Mouse (Mus musculus) embryo, embryonic 10 days (tissue): ENCODE data around the gene Inpp4b.
A peak's percentile ranks its signal among the peaks of the same experiment; 100 is the strongest.

ENCODE experiments used
- DNase-seq: peaks from one replicate; pipeline ENCODE4 v3.0.0-alpha.2; 2015; ENCODE audit warnings: low spot score

The Inpp4b gene

GRCm38 (mm10) chr8:81466776-81467175, 124.4 kb downstream of the Inpp4b start:
- DNase-seq = no peak

DNA sequence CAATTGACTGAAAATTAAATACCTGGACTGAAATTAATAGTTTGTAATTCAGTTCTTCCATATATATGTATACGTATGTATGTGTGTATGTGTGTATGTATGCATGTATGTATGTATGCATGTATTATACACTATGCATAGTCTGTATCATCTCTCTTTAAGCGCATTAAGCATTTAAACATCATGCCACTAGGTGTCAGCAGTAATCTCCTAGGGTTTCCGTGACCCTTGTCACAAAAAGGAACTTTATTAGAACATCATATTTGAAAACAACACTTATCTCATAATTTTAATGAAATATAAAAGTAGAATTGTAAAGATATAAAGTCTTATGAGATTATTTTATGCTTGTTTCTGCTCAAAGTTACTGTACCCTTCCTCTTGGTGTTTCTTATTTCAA, 136.3 kb downstream of the Inpp4b start:
- DNase-seq = peak; percentile 51

DNA sequence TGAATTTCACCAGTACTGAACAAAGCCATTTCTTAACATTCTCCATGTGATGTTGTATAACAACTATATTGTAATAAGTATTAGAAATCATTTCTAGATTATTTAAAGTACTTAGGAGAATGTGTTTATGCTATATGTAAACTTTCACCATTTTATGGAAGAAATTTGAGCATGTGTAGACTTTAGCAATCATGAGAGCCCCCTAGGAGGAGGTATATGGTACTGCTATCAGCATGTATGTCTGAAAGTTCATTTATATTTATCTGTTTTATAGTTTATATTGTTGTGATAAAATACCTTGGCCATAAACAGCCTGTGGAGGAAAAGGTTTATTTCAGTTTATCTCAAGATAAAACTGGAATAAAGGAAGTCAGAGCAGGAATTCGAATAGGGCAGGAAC, 141.5 kb downstream of the Inpp4b start:
- DNase-seq = no peak

GRCm38 (mm10) chr8:81485626-81486025, 143.3 kb downstream of the Inpp4b start:
- no peak for DNase-seq

DNA sequence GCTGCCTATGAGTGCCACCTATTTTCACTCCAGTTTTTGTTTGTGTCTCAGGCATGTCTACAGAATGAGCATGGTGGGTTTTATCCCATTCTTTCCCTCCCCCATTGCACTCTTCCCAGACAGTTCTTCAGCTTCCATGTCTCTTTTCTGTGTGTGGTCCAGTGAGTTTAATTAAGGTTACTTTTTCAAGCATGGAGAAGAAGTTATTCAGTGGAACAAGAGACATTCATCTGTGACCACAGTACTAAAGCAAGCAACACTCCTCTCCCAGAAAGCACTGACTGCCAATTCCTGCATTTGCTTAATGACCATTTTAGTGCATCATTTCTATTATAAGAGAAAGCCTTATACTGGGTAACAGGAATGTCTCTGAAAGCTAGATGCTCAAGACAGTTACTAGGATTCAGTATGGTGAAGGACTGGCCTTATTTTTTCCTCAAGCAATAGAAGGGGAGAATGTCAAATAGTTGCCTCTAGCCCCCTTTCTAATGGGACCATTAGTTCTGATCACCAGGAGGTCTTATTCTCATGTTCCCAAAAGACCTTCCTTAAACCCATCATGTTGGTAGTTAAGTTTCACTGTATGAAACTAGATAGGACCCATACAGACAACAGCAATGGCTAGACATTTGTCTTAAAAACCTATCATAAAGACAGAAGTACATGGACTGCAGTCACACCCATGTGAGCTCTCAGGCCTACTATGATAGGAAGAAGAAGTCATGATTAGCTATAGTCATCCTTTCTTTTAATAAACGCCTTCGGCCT, 147.7 kb downstream of the Inpp4b start:
- DNase-seq = no peak

DNA sequence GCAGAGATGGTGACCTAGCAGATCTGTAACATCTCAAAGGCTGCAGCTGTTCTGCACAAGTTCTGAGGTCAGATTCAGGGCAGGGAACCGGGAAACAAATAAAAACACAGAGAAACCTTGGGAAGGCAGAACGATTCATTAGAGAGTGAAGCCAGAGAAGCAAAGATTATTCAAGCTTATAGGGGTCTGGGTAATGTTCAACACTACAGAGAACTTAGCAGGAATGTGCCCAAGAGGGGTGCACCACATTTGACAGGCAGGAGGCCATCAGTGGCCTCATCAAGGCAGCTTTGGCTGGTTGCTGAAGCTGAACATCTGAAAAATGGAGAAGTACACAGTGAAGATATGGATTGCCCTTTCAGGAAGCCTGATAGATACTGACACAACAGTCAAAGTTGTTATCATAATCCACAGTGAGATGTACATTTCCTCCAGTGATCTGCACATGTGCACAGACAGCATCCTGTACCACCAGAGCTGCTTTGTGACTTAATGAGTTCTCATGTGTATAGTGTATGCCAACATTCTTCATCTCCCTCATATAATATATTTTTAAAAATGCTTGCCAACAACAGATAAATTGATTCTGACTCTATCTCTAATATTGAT, 148.8 kb downstream of the Inpp4b start:
- no peak for DNase-seq

DNA sequence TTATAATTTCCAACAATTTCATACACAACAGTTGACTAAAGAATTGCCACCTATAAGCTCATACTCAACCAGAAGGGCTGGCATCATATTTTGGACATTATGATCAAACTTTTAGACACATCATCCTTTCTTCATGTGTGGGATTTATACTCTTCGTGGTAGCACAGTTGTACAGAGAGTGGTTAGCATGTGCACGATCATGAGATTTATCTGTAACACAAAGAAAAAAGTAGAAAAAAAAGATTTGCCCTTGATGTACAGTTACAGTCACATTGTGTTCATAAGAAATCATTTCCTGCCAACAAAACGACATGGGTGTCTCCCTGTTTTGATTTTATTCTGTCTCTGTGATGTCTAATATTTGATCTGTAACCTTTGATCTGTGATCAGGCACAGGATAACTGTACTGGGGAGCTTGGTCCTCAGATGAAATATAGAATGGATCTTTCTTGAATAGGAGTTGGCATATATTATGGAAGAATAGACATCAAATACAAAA, 149.4 kb downstream of the Inpp4b start:
- no peak for DNase-seq

DNA sequence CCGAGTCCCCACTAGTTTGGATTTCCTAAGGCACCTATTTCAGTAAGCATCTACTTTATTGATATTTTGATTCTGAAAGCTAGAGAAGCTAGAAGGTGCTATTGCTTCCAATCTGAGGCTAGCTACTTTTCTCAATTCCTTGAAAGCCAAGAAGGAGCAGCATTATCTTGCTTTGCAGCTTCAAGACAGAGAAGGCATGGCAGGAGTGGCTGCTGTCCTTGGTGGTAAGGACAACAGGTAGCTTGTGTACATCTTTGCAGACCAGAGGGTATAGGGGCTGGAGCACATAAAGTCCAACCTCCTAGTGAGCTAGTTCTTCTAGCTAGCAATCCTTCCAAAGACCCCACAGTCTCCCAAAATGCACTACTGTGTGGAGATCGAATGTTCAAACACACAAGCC, 152.5 kb downstream of the Inpp4b start:
- DNase-seq = no peak

DNA sequence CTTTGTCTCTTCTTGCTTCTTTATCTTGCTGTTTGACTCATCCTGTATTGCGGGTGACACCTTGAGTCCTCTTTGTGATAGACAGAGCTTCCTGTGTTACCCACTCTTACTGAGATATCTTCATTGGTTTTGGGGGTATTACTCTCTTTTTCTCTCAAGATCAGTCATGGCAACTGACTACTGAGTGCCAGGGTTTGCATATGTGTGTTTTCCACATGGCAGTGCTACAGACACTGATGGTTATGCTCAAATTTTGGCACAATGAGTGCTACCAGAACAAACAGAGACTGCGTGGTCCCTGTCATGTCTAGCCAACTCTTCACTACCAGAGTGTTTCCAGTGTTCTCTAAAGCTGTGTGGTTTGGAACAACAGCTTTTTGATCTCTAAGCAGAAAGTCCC, 155.3 kb downstream of the Inpp4b start:
- DNase-seq = no peak

DNA sequence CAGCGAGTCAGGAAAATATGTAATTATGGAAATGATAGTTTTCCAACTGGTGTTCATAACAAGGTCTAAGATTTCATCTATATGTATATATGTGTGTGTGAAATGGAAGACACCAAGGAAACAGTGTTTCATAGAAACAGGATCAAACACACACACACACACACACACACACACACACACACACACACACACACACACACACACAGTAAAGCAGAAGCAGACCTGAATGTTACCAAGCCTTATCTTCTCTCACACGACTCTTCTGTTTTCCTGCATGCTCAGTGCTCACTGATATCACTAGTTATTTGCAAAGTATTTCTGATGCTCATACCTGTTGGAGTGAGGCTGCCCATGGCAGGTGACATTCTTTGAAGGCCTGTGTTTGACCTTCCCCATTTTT, 159.9 kb downstream of the Inpp4b start:
- DNase-seq = no peak

DNA sequence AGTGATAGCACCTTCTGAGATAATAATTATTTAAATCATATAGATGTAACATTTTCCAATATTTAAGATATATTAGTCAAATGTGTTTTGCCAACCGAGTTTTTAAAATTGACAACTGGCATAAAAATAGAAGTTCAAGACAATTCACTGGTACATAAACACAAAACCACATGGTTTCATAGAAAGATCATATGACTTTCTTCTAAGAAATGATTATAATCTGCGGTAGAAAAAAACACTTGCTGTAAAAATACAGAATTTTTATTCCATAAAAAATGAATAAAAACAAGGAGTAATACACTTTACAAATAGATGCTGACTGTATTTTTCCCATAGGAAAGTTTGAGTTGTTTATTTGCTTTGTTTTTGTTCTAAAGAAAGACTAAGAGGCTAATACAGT, 160.6 kb downstream of the Inpp4b start:
- no peak for DNase-seq

DNA sequence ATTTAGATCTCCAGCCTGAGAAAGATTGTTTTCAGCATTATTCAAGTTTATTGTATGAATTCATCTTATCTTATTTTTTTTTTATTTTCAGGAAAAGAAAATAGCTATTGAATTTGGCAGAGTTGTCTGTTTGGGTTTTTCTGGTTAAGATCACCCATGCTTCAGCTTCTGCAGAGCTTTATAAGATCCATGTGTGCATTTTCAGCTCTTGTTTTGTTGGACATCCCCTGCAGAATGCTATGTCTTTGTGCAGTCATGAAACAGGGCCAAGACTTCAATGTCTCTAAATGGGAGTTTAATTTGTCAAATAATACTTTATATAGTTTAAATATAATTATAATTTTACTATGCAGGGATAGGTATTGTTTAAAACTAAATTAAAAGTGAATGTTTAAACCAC, 170.5 kb downstream of the Inpp4b start:
- no peak for DNase-seq

GRCm38 (mm10) chr8:81514425-81514824, 172.1 kb downstream of the Inpp4b start:
- no peak for DNase-seq

DNA sequence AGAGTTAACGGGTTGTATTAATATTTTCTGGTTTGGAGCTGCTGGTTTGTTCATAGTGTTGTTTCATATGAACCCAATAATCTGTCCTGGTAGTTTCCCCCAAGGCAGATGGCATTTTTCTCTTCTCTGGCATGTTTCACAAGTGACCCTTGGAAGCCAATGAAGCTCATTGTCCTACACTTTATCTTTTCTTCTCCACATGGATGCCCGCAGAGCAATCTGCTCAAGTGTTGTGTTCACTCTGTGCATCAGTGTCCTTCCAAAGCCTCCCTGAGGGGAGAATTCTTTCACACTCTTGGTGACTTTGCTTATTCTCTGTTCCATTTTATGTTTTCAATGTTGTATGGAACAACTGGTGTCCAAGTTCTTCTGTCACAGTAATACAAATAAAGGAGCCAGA, 179.7 kb downstream of the Inpp4b start:
- no peak for DNase-seq

DNA sequence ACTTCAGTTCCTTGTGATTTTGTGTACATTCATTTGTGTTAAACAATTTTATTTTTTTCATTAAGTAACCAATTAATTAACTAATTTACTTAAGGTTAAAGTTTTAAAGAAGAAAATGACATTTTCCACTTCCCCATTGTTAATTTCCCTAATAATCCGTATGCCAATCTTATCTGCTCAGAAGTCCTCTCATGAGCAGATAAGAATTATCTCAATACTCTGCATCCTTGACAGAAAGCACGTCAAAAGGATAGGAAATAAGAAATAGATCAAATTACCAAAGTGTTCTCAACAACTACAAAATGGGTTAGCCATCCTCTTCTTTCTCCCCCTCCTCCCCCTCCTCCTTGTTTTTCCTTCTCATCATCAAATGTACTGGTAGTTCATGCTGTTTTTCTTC, 182.2 kb downstream of the Inpp4b start:
- DNase-seq = no peak

- peak; percentile 11 for DNase-seq
Measured at GRCm38 (mm10) chr8:81527661-81528060, 185.3 kb downstream of the Inpp4b start.

GRCm38 (mm10) chr8:81538310-81538709, 196.0 kb downstream of the Inpp4b start:
- DNase-seq = no peak

GRCm38 (mm10) chr8:81558550-81558949, 216.2 kb downstream of the Inpp4b start:
- DNase-seq = no peak

DNA sequence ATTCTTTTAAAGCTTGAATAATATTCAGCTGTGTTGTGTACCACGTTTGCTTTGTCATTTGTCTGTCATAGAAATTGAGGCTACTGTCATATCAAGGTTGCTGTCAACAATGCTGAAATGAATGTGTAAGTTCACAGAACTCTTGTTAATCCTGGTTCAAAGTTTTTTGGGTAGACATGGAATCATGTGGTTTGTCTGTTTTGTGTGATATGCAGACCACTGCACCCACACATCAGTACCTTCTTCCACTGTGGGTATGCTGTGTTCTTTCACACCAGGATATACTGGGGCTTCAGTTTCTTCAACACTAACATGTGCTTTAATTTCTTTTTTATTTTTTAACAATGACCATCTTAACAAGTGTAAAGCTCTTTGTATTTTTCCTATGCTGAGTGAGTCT, 220.0 kb downstream of the Inpp4b start:
- no peak for DNase-seq

GRCm38 (mm10) chr8:81565484-81565883, 223.1 kb downstream of the Inpp4b start:
- no peak for DNase-seq

DNA sequence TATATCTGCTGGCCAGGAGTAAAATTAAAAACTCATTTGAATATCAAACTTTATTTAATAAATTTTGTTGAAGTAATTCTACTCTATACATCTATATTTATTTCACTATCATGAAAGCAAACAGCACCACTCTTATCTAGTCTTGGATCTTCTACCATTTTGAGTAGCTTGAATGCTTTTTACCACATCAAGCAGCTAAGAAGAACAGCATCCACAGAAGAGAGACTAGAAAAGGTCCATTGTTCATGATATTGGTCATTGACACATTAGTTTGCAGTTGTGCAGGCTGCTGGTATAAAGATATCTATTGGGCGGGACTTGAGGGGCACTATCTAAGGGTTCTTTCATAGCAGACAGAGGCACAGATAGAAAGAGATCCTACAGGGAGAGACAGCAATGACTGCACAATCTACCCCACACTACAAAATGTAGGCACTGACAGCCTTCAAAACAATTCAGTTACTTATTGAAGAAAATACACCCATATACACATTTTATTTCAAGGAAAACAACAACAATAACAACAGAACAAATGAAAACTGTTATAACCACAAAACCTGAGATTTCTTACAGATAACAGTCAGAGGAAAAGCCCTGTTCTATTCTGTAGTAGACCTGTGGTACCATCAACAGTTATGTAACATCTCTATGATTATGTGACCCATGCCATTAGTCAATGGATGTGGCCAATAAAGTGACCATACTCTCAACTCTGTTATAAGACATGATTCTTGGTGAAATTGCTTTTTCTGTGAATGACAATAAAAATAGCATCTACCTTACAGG, 230.2 kb downstream of the Inpp4b start:
- DNase-seq = no peak

DNA sequence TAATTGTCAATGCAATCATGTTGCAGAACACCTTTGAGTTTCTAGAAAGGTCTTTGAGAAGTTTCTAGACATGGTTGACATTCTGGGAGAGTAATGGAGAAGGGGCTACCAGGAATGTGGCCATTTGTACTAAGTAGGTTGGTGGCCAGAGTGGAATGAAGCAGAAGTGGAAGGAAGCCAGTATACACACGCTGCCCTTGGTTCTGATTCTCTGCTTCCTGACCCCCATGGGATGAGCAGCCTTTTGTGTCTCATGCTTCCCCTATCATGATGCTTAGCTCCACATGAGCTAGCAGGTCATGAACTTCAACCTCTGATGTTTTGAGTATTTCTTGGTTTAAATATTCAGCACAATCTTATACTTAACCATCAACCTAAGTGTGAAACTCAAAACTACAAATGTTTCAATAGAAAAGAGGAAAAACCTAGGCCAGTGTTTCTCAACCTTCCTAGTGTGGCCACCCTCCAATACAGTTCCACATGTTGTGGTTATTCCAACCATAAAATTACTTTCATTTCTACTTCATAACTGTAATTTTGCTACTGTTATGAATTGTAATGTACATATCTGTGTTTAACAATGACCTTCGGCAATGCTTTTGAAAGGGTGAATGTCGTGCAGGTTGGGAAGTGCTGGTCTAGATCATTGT, 233.0 kb downstream of the Inpp4b start:
- DNase-seq = no peak
